Mouse (Mus musculus) left cerebral cortex, adult 9 months (tissue): ENCODE measurements around the gene Uck1.
A peak's percentile ranks its signal among the peaks of the same experiment; 100 is the strongest.
"Not testable (repeated sequence)": the region's sequence is repeated elsewhere in the genome, so short reads cannot be mapped to it uniquely, and the experiment has no call there.

Experiments
- DNase-seq, 2 experiments: peaks; one replicate each; pipeline ENCODE4 v3.0.0; 2022; ENCODE audit warnings: low spot score in 2 of 2

The Uck1 gene

GRCm38 (mm10) chr2:32259657-32260417 is at the start of gene Uck1:
Gene Uck1 (minus strand): TSS chr2:32260159.
- DNase-seq, result peak; percentile 75 to 89

DNA sequence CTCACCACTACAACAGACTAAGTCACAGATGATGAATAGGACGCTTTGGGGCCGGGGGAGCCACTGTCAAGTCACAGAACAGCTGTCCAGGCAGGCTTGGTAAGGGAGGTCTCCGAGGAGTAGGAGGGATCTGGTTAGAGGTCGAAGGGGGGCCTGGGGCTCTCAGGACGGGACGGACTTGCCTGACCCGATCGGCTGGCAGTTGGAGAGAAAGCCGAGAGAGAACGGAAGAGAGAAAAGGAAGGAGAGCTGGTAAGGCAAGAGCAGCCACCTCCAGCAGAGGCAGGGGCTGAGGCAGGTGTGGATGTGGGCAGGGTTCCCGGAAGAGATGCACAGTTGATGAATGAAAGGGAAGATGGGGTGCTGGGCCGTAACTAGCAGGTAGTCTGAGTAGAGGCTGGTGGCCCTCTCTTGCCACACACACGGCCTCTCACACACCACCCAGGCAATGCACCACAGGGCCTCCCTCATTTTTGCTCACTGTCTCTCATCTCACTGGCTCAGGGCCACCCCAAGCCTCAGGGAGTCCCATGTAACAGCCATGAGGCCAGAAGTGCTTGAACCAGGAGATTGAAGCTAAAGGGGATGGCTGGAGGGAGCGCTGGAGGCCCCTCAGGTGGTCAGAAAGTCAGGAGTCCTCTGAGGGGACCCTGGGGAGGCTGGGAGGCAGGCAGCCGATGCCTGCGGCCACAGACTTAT is 49.1 kb upstream of the Uck1 start:
- DNase-seq, result no peak

DNA sequence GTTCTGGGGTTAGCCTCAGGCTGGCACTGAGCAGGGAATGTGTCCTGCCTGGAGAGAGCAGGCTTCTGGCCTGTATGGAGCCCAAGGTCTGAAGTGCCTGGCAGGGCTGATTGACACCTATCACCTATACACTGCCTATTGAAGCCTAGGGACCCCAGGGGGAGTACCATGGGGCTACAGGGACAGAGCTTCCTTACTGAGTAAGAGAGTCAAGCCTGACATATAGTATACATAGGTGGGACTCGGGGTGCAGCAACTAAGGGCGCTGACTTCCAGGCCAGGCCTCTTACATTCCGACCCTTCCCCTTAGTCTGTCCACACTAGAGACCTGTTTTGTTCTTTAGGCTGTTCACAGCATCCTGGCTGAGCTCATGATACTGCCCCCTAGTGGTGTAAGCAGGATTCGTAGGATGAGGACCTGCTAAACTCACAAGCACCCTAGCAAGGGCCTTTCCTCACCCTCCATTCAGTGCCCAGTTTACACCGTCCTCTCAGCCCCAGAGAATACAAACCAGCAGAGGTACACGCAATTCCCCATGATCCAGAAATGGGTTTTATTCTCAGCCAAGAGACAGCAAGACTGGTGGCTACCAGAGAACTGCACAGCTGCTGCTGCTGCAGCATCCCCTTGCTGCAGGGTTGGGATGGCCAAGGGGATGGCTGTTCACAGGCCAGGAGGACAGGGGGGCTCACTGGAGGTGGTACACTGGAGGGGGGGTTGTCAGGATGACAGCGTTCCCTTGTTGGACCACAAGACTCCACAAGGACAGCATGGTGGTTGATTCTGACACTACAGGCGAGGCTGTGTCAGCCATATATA is 48.2 kb upstream of the Uck1 start:
- DNase-seq, result peak in 1 of 2 experiments; percentile 84

GRCm38 (mm10) chr2:32307247-32307798 is 47.4 kb upstream of the Uck1 start:
- no peak for DNase-seq

DNA sequence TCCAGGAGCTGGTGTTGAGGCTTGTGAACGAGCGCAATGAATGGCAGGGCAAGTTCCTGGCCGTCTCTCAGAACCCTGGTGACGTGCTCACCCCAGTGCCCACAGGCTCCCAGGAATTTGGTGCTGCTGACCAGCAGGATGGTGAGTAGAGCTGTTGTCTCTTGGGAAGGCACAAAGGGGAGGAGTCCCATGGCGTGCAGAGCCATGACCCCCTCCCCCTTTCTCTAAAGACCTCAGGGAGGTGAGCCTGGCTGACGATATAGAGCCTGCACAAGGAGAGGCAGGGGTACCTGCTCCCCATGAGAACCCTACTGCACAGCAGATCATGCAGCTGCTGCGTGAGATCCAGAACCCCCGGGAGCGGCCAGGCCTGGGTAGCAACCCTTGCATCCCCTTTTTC is 46.2 kb upstream of the Uck1 start:
- DNase-seq, result no peak

GRCm38 (mm10) chr2:32305668-32306067 is 45.7 kb upstream of the Uck1 start:
- no peak for DNase-seq

DNA sequence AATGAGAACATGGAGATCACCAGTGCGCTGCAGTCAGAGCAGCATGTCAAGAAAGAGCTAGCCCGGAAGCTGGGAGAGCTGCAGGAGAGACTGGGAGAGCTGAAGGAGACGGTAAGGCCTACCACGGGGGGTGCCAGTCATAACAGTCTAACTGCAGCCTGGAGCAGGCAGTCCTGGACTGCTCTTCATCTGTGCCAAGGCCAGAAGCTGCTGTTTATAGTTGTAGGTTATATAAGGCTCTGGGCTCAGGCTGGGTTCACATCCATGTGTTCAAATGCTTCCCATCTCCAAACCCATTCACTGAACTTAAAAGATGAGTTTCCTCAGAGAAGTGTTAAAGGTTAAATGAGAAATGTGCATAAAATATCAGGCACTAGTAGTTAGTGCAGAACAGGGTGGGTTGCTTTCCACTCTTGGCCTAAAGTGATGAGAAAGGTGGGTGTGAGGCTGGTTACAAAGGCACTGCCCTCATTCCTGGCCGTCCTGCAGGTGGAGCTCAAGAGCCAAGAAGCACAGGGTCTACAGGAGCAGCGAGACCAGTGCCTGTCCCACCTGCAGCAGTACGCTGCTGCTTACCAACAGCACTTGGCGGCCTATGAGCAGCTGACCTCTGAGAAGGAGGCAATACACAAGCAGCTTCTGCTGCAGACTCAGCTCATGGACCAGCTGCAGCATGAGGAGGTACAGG is 44.3 kb upstream of the Uck1 start:
- peak in 1 of 2 experiments; percentile 76 for DNase-seq

- no peak for DNase-seq
Observed at GRCm38 (mm10) chr2:32302952-32303351, 43.0 kb upstream of the Uck1 start.

DNA sequence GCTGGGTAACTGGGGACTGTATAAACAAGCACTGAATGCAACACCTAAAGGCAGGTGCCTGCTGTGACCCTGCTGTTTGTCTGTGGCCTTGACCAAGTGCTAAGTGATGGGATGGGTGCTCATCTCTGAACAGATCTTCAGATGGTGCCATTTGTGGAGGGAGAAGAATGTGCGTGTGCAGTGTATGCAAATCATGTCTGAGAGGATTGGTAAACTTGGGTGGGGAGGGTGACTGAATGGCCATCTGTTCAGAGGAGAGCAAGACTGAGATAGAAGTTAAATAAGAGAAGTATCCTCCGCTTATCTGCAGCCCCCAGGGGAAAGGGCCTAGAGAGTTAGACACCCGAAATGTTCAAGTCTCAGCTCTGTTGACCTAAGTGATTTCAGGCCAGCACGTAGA is 39.5 kb upstream of the Uck1 start:
- peak in 1 of 2 experiments; percentile 35 for DNase-seq

DNA sequence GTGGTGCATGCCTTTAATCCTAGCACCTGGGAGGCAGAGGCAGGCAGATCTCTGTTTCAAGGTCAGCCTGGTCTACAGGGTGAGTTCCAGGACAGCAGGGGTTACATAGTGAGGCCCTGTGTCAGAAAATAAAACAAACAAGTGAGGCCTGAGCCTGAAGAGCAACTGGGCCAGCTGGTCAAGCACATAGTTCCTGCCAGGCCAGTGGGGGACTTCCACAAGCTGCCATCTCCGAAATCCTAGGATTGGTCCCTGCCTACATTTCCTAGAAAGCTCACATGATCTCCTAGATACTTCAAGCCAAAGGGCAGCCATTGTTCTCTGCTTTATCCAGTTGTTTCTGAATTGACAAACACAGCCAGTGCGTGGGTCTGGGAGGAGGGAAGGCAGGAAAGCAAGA is 35.9 kb upstream of the Uck1 start:
- not testable (repeated sequence) for DNase-seq

DNA sequence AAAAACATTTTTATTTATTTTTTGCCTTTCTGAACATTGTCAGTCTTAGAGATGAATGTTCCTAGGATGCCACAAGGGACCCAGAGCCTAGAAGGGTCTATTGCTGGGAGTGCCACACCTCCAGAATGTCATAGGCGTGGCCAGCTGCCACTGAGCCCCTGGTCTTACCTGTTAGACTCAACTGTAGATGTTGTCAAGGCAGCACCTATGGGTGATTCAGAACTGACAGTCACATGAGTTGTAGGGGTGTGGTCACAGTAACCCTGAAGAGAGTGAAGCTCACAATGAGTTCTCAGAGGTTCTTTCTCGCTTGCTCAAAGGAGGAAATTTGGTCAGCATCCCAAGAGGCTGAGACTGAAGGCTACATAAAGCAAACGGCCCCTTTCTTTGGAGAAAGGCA is 35.3 kb upstream of the Uck1 start:
- no peak for DNase-seq

- DNase-seq, result no peak
Observed at GRCm38 (mm10) chr2:32294348-32294747, 34.4 kb upstream of the Uck1 start.

DNA sequence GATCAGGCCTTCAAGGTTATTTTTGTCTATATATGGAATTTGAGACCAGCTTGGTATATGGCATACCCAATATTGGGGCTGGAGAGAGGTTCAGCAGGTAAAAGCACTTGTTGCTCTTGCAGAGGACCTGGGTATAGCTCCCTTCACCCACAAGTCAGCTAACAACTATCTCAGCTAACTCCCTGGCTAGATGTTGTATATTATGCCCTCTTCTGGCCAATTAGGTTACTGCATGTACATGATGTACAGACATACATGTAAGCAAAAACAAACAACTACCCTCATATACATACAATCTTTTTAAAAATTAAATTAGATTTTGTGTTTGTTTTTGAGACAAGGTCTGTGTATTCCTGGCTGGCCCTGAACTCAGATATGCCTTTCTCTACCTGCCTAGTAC is 29.6 kb upstream of the Uck1 start:
- DNase-seq, result no peak

- peak in 1 of 2 experiments; percentile 21 for DNase-seq
Observed at GRCm38 (mm10) chr2:32288371-32288931, 28.5 kb upstream of the Uck1 start.

GRCm38 (mm10) chr2:32287923-32288367 is 28.0 kb upstream of the Uck1 start, which contains the start of gene Swi5:
Gene Swi5 (minus strand): TSS chr2:32288075.
- peak; percentile 91 to 97 for DNase-seq

- no peak for DNase-seq
Observed at GRCm38 (mm10) chr2:32287334-32287840, 27.4 kb upstream of the Uck1 start, which contains the start of gene Golga2. Gene Golga2 (plus strand): TSS chr2:32287384.

DNA sequence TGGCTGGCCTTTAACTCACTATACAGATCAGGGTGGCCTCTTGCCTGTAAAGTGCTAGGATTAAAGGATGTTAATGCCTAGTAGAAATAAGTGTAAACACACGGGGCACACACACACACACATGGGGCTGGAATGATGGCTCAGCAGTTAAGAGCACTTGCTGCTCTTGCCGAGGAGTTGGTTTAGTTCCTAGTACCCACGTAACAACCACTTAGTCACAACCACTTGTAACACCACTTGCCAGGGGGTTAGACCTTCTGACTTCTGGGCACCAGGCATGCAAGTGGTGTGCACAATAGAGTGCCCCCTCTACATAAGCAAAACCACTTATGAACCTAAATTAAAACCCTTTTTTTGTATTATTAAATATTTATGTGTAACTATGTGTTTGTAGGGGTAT is 24.0 kb upstream of the Uck1 start:
- no peak for DNase-seq

GRCm38 (mm10) chr2:32282727-32283126 is 22.8 kb upstream of the Uck1 start:
- no peak for DNase-seq

DNA sequence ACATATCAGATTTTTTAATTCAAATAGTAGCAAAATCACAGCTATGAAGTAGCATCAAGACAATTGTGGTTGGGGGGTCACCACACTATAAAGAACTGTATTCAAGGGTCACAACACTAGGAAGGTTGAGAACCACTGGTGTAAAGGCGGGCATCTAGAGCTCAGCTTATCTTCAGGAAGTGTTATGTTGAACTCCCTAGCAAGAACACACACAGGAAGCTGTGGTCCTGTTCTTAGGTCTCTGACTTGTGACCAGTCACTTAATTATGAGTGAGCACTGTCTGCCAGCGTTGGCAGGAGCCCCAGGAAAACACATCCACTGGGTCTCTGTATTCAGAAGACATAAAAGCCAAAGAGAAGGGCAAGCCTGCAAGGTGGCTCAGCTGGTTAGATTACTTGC is 22.3 kb upstream of the Uck1 start:
- no peak for DNase-seq

- DNase-seq, result no peak
Observed at GRCm38 (mm10) chr2:32275823-32276222, 15.9 kb upstream of the Uck1 start.

DNA sequence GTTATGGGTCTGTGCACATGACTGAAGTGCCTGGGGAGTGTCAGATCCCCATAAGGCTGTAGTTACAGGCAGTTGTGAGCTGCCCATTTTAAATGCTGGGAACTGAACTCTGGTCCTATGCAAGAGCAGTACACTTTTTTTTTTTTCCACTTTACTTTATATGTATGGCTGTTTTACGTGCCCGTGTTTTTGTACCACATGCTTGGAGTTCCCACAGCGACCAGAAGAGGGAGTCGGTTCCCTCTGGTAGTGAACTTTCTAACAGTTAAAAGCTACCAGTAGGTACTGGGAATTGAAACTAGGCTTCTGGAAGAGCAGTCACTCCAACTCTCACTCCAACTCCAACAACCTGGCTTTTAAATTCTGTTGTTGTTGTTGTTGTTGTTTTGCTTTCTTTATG is 676 bp upstream of the Uck1 start:
- DNase-seq, result peak in 1 of 2 experiments; percentile 48
